Mouse (Mus musculus): ENCODE measurements around the gene Rassf2.

DNA sequence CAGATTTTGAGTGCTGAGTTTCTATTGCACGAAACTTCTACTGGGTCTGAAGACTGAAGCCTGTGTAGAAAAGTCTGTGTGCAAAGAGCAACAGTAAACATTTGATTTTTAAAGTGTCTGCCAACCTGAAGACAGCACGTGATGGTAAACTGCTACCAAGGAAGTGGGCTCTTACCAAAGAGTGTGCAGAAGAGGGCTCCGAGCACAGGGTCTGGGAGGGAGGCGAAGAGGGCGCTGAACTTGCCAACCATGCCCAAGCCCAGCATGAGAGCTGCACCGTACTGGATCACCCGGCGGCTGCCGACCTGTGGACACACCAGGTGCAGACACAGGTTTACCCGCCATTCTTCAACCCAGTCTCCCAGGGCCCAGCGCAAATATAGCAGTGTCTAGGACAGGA, 31.8 kb upstream of the Rassf2 start:
- TF ChIP-seq CTCF (IDR thresholded peaks at IDR 0.05) = no peak
- no peak for TF ChIP-seq EP300 (IDR thresholded peaks at IDR 0.05)
